Mouse (Mus musculus): ENCODE results near the gene Pls1. TPM values are rescaled to one million over a fixed set of nuclear protein-coding genes. Genes with fewer than 3 reads are reported as not detected.

The Pls1 gene
- total RNA-seq, 2 experiments from 2014 or later, result 2.9 to 3.4 TPM

GRCm38 (mm10) chr9:95712574-95712973 lies 132.5 kb downstream of the Pls1 start:
- no peak for DNase-seq
- intact Hi-C loops (cut with DNase I), result loop anchor here (10.0 kb wide), 1 partner anchor 218 kb away; no protein-coding TSS in a partner anchor

GRCm38 (mm10) chr9:95708943-95709342 lies 136.2 kb downstream of the Pls1 start:
- DNase-seq, result no peak
- intact Hi-C loops (cut with DNase I), result no loop called here

- DNase-seq, result no peak
- intact Hi-C loops (cut with DNase I), result no loop called here
These were observed 139.7 kb downstream of the Pls1 start for GRCm38 (mm10) chr9:95705371-95705770.

GRCm38 (mm10) chr9:95704078-95704477 lies 141.0 kb downstream of the Pls1 start:
- DNase-seq, result no peak
- intact Hi-C loops (cut with DNase I), result no loop called here

Other genes starting within 250 kb of the Pls1 start
- gene Pcolce2, start 207.7 kb downstream of the Pls1 start, total RNA-seq (2021), result 1 to 10 TPM in 1 of 2 experiments, under 1 TPM in 1; 0.62 to 1.3 TPM
- gene Trpc1, start 94.9 kb downstream of the Pls1 start, total RNA-seq (2021), result 10 to 100 TPM; 33.7 to 35.9 TPM
- gene Atr, start 12.3 kb upstream of the Pls1 start, total RNA-seq (2021), result 10 to 100 TPM; 19.0 to 19.3 TPM
- 10 to 100 TPM; 34.1 to 37.5 TPM for gene Xrn1, start 109.4 kb upstream of the Pls1 start, total RNA-seq (2021)

All from left cerebral cortex, postnatal 4 days (tissue).